Mouse (Mus musculus) midbrain, embryonic 10.5 days (tissue): ENCODE results near the gene Stra6. TPM values are rescaled to one million over a fixed set of nuclear protein-coding genes. Genes with fewer than 3 reads are reported as not detected.

Experiments used
- DNase-seq: peaks from one replicate; pipeline ENCODE4 v3.0.0-alpha.2; 2017; ENCODE audit warnings: low spot score
- H3K27ac ChIP-seq: fragments of 300-500 bp; sonication (generic); replicated peaks from 2 replicates; pipeline ENCODE4 v1.5.1; 2016; ENCODE audit warnings: mild to moderate bottlenecking
- H3K27me3 ChIP-seq: fragments of 300-500 bp; sonication (generic); 2 replicates; pipeline ENCODE4 v1.6.1; 2016; ENCODE audit warnings: low read depth, mild to moderate bottlenecking; ENCODE audit not compliant: poor library complexity, severe bottlenecking
- H3K36me3 ChIP-seq: fragments of 300-500 bp; sonication (generic); 2 replicates; pipeline ENCODE4 v1.6.1; 2016; ENCODE audit warnings: mild to moderate bottlenecking, moderate library complexity
- H3K4me1 ChIP-seq: fragments of 300-500 bp; sonication (generic); 2 replicates; pipeline ENCODE4 v1.6.1; 2016
- H3K4me3 ChIP-seq: fragments of 300-500 bp; sonication (generic); 2 replicates; pipeline ENCODE4 v1.5.1; 2016; ENCODE audit warnings: mild to moderate bottlenecking, moderate library complexity
- H3K9me3 ChIP-seq: fragments of 300-500 bp; sonication (generic); replicated peaks from 2 replicates; pipeline ENCODE4 v1.6.1; 2016; ENCODE audit warnings: mild to moderate bottlenecking
- WGBS: fragments of 180-500 bp; shearing (Covaris S2); methylation state at CpG from one replicate; pipeline ENCODE4 v1.1.7; 2016; 5-methylcytosine and 5-hydroxymethylcytosine counted together
- polyA plus RNA-seq: library from polyadenylated mRNA; unstranded; fragments of >200 nt; fragmentation: Nextera tagmentation; extraction: Ambion mirVana; gene quantifications from 2 replicates; pipeline ENCODE4 v1.2.1, GENCODE M21; 2016

Stra6 gene
- polyA plus RNA-seq = 15.2 TPM in 2 replicates

DNA sequence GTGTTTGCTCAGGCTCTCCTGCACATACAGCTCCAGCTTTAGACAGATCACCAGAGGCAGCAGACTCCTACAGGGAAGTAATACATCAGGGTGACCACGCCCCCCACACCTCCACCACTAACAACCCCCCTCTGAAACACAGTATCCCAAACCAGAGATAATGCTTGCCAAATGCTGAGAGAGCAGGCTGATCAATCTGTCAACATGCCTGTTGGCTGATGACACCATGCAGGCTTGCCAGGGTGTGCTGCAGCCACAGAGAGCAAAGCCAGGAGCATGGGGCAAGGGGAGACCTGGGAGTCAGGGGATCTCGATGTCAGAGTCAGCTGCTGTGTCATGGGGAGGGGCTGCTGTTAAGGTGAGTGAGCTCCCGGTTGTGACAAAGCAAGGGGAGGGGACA is at the start of gene Stra6:
Gene Stra6 (plus strand): TSS at position 258 of the 400 bp plus-strand sequence.
- Histone ChIP-seq H3K36me3 (no peaks in the 10 kb centered on the region), H3K27me3 (peaks cover 13% of the 10 kb centered on the region), H3K4me3 (no peak within 1 kb of the TSS), H3K4me1 (peaks cover 78% of the 10 kb centered on the region), H3K27ac (0 out of 2 replicates have a peak within 1 kb of the TSS, but pooled peaks have one; percentile 0), H3K9me3 (no peaks in the 10 kb centered on the region)
- DNase-seq = no peak
- 49% methylated on average over 3 of the region's 3 CpGs for WGBS

DNA sequence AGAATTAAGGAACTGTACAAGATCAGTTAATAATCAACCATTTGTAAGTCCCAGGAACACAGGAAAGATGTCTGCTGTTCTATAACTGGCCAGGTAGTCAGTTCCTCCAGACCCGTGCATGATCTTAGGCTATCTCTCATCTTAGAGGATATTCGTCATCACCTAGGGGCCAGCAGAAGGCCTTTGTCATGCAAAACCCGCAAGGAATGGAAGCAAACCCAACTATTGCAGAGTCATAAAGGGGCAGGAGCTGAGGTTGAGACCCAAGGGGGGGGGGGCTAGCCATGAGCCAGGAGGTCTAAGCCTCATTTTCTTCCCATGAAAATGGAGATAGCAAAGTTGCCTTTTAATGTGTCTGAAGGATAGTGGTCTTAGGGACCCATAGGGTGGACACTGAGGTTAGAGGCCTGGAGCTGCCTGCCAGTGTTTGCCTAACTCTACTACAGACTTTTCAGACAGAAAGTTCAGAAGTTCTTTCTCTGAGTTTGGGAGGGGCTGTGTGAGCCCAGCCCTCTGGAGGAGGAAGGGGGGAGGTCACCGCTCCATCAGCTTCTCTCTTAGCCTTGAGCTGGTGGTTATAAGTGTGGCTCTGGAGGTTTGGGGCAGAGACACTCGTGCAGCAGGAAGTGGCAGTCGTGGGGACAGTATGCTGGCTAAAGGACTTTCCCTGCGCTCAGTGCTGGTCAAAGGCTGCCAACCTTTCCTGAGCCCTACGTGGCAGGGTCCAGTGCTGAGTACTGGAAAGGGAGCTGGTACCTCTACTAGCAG is 49.0 kb upstream of the Stra6 start:
- Histone ChIP-seq H3K9me3 (no peaks in the 10 kb centered on the region), H3K27me3 (no peaks in the 10 kb centered on the region), H3K4me3 (no peak overlapping the region), H3K27ac (no peak overlapping the region), H3K36me3 (no peaks in the 10 kb centered on the region), H3K4me1 (peaks cover 19% of the 10 kb centered on the region)
- DNase-seq = no peak
- 67% methylated on average over 8 of the region's 8 CpGs for WGBS

DNA sequence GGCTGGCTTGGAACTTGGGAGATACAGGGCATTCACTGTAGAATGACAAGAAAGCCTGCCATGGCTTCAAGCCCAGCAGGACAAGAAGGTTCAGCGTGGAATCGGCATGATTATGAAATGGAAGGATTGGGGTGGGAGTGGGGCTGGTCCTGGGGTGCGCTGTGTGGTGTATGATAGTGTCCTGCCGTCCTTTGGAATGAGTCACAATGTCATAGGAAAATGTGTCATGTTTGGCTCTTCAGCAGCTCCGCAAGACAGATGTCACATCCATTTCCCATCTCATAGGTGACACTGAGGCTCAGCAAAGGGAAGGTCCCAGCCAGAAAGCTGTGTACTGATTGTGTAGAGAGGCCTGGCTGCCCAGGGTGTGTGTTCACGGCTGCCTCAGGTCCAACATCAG is 47.7 kb upstream of the Stra6 start:
- DNase-seq = no peak
- H3K4me1 ChIP-seq = peaks cover 18% of the 10 kb centered on the region
- H3K9me3 ChIP-seq = no peaks in the 10 kb centered on the region
- WGBS = 93% methylated on average over 6 of the region's 6 CpGs
- H3K27ac ChIP-seq = no peak overlapping the region
- no peaks in the 10 kb centered on the region for H3K27me3 ChIP-seq
- no peaks in the 10 kb centered on the region for H3K36me3 ChIP-seq
- H3K4me3 ChIP-seq = no peak overlapping the region

DNA sequence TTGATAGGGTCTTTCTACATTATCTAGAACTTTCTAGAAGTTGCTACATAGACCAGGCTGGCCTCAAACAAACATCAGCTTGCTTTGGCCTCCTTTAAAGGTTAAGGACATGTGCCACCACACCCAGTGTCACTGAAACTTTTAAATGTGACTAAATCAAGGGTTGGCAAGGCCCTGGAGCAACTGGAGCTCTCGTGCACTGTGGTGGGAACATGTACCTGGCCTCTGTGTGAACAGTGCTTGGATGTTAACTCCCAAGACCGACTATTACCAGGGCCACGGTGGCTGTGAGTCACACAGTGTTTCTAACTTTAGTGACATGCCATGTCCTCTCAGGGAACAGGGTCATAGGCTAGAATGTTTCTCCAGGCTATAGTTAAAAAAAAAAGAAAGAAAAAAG is 46.6 kb upstream of the Stra6 start:
- WGBS = 84% methylated on average over 3 of the region's 3 CpGs
- no peaks in the 10 kb centered on the region for H3K36me3 ChIP-seq
- H3K27me3 ChIP-seq = no peaks in the 10 kb centered on the region
- H3K27ac ChIP-seq = no peak overlapping the region
- H3K4me1 ChIP-seq = peaks cover 12% of the 10 kb centered on the region
- no peaks in the 10 kb centered on the region for H3K9me3 ChIP-seq
- no peak for DNase-seq
- H3K4me3 ChIP-seq = no peak overlapping the region

DNA sequence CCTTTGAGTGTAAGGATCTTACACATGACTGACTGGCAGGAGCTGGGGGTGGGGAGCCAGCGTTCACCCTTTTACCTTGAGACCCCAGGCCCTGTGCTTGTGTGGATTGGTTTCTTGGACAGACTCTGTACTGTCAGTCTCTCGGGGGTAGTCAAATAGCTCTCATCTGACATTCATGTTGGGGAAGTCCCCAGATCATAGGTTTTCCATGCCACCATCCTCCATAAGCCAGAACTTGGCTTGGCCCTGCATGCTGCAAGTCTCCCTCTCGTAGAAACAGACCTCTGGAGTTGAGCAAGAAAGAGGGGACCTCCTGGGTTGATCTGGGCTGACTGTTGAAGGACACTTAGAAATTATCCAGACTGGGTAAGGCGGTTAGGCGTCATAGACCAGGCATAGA is 45.2 kb upstream of the Stra6 start:
- Histone ChIP-seq H3K27ac (no peak overlapping the region), H3K9me3 (no peaks in the 10 kb centered on the region), H3K36me3 (no peaks in the 10 kb centered on the region), H3K4me3 (no peak overlapping the region), H3K27me3 (no peaks in the 10 kb centered on the region), H3K4me1 (0 out of 2 replicates have a peak, but pooled peaks cover 5% of the 10 kb centered on the region)
- no peak for DNase-seq
- WGBS = 86% methylated on average over 5 of the region's 5 CpGs

DNA sequence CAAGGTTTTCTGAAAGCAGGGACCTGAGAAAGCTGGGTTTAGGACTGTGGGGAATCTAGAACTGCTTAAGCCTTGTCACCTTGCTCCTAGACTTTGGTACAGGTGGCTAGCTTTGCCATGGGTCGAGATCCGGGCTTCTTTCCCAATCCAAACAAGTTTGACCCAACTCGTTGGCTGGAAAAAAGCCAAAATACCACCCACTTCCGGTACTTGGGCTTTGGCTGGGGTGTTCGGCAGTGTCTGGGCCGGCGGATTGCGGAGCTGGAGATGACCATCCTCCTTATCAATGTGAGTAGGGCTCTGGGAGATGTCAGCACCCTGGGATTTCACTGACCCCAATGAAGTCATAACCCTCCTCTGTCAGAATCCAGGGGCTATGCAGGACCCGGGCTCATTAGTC is 37.6 kb upstream of the Stra6 start:
- Histone ChIP-seq H3K4me3 (no peak overlapping the region), H3K36me3 (no peaks in the 10 kb centered on the region), H3K4me1 (no peaks in the 10 kb centered on the region), H3K27me3 (no peaks in the 10 kb centered on the region), H3K9me3 (no peaks in the 10 kb centered on the region), H3K27ac (no peak overlapping the region)
- DNase-seq = no peak
- 88% methylated on average over 9 of the region's 9 CpGs for WGBS

DNA sequence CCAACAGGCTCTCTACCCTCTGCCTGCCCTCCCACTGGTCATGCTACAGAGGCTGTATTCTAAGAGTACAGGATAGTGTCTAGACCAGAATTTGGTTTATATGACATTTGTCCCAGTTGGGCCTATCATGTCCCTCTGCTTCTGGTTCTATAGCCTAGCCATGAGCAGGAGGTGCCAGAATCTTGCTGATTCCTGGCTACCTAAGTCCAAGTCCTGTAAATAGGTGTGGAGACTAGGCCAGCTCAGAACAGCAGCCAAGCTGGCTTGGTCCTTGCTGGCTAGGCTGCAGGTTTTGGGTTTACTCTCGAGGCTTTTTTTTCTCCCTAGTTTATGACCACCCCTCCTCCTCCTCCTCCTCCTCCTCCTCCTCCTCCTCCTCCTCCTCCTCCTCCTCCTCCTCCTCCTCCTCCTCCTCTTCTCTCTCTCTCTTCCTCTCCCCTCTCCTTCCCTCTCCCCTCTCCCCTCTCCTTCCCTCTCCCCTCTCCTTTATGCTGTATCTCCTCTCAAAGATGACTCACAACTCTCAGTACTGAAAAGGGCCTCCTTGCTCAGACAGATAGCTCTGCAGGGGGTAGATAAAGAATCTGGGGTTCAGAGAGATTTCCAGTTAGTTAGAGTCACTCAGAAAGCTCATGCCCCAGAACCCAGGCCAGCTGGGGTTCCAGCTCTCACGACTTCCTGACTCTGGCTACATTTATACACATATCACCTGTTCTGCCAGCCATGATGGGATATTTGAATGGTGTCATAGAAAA is 36.0 kb upstream of the Stra6 start:
- no peak for DNase-seq
- Histone ChIP-seq H3K36me3 (no peaks in the 10 kb centered on the region), H3K4me1 (peaks cover 7% of the 10 kb centered on the region), H3K27me3 (no peaks in the 10 kb centered on the region), H3K27ac (no peak overlapping the region), H3K9me3 (no peaks in the 10 kb centered on the region), H3K4me3 (no peak overlapping the region)
- 59% methylated on average over 2 of the region's 2 CpGs for WGBS

DNA sequence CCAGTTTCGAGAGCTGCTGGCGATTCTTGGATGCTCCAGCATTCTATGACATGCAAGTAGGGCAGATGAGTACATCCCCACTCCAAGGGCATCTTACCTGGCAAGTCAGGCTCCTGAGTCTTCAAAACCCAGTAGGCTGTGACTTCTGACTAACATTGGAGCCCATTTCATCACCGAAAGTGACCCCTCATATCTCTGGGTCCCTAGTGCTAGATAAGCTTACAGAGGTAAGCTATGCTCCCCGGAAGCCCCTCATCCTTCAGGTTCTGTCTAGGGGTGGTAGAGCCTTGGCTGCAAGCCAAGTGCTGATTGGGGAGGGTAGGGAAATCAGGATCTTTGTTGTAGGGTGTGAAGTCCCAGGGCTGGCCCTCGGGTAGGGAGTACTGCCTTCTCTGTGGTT is 34.7 kb upstream of the Stra6 start:
- H3K27ac ChIP-seq = no peak overlapping the region
- H3K9me3 ChIP-seq = no peaks in the 10 kb centered on the region
- WGBS = 77% methylated on average over 5 of the region's 5 CpGs
- DNase-seq = no peak
- 0 out of 2 replicates have a peak, but pooled peaks cover 9% of the 10 kb centered on the region for H3K27me3 ChIP-seq
- H3K4me1 ChIP-seq = peaks cover 7% of the 10 kb centered on the region
- no peaks in the 10 kb centered on the region for H3K36me3 ChIP-seq
- H3K4me3 ChIP-seq = no peak overlapping the region

DNA sequence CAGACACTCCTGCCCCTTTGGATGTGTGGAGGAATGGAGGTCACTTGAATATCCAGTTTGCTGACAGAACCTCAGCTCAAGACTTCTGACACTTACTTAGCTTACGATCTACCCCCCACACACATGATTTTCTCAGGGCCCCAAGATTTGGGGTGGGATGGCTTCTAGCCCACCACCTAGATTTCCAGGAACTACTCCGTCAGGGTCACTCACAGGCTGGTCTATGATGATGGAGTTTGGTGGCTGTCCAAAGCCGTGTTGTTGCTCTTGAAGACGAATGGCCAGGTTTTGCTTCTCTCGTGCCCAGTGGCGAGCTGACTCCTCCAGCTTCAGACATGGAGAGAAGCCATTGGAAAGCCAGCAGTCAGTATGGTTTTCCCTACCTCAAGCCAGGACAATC is 34.0 kb upstream of the Stra6 start:
- Histone ChIP-seq H3K27me3 (0 out of 2 replicates have a peak, but pooled peaks cover 9% of the 10 kb centered on the region), H3K36me3 (no peaks in the 10 kb centered on the region), H3K9me3 (no peaks in the 10 kb centered on the region), H3K4me1 (peaks cover 7% of the 10 kb centered on the region), H3K4me3 (no peak overlapping the region), H3K27ac (no peak overlapping the region)
- 88% methylated on average over 6 of the region's 6 CpGs for WGBS
- no peak for DNase-seq

DNA sequence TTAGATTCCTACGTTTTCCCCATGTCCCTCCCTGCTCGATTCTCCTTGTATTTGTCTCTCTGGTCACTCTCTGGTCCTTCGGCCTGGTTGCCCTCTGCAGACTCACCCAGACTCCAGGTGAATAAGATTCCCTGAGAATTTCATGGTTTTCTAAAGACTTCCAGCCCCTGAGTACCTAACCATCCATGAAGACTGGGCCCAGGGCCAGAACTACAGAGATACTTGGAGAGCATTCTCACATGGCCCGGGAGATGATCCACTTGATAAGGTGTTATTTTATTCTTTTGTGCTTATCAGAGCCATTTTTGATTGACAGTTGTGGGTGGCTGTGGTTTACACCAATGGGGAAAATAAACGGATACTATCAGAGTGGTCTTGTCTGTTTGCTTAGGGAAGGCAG is 31.7 kb upstream of the Stra6 start:
- H3K27ac ChIP-seq = no peak overlapping the region
- no peak for DNase-seq
- no peaks in the 10 kb centered on the region for H3K36me3 ChIP-seq
- no peaks in the 10 kb centered on the region for H3K9me3 ChIP-seq
- 89% methylated on average over 5 of the region's 5 CpGs for WGBS
- H3K4me1 ChIP-seq = peaks cover 11% of the 10 kb centered on the region
- H3K27me3 ChIP-seq = peaks cover 13% of the 10 kb centered on the region
- H3K4me3 ChIP-seq = no peak overlapping the region

DNA sequence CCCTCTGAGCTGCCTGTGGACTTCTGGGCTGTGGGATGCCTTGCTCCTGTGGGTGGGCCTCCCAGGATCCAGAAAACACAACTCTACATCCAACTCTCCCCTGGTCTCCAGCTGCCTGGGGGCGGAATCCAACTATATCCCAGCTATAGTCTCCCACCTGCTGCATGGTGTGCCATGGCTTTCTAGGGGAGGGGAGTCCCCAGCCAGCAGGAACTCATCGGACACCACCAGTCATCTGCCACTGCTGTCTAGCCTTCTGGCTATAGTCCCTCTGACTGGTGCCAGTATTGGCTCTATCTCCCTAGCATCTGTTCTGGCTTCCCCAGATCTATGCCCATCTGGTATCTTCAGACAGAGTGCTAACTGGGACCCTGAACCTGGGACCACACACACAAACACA is 28.1 kb upstream of the Stra6 start:
- H3K4me1 ChIP-seq = peaks cover 36% of the 10 kb centered on the region
- H3K9me3 ChIP-seq = no peaks in the 10 kb centered on the region
- H3K27ac ChIP-seq = no peak overlapping the region
- WGBS = 84% methylated on average over 2 of the region's 2 CpGs
- H3K4me3 ChIP-seq = no peak overlapping the region
- peaks cover 41% of the 10 kb centered on the region for H3K27me3 ChIP-seq
- no peak for DNase-seq
- no peaks in the 10 kb centered on the region for H3K36me3 ChIP-seq

DNA sequence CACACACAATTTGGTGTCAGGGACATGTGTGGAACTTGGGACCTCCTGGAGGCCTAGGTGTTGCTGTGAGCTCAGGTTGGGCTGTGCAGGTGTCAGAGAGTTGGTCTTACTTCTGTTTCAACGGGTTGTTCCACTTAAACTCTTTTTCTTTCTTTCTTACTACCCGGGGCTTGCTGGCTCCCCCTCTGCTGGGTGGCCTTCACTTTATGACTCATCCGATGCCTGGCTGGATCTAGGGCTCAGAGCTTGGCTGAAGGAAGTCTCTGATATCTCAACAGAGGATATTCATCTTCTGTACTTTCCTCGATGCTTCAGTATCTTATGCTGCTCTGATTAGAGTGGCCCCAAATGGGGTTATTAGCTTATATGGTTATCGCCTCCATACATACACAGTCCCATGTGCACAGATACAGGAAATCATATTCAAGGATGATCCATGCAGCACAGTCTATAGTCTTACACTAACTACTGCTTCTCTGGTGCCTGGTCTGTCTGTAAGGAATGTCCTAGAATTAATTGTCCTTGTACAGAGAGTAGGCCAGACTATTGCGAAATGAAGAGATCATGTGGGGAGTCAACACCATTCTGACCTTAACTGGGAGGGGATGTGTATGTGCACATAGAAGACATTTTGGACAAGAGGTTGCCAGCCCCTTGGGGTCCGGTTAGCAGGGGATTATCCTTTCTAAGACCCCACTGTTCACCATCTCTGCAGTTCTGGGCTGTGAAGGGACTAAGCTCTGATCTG is 27.5 kb upstream of the Stra6 start:
- Histone ChIP-seq H3K9me3 (no peaks in the 10 kb centered on the region), H3K4me1 (peaks cover 42% of the 10 kb centered on the region), H3K36me3 (no peaks in the 10 kb centered on the region), H3K4me3 (no peak overlapping the region), H3K27me3 (peaks cover 41% of the 10 kb centered on the region), H3K27ac (no peak overlapping the region)
- 76% methylated on average over 7 of the region's 7 CpGs for WGBS
- no peak for DNase-seq
